Comparison of ENCODE assay signal across 9 mouse cellular contexts in genomic region chr1:121087124-121087887, GRCm38 (mm10).
DNase-seq lines count a peak whose midpoint lies in the region; ATAC-seq and TF ChIP-seq lines count a peak whose summit lies in the region.
"Had no signal": no experiment of that assay in that cellular context is flagged by ENCODE, and none has a peak within 500 bp of the region (broad histone marks: within the 10 kb centered on the region; RNA-seq: fewer than 3 reads in every experiment).

No protein-coding gene starts in this region.

- no peak for TF ChIP-seq POLR2A in ES-Bruce4 (IDR thresholded peaks at IDR 0.05; ENCODE audit: insufficient read depth, low read length)

- no peak overlapping the region for H3K9ac ChIP-seq in ES-Bruce4 (ENCODE audit: low read depth, poor library complexity, severe bottlenecking)
- no peak overlapping the region for H3K9ac ChIP-seq in forebrain, embryonic 12.5 days
- H3K9ac ChIP-seq: liver, postnatal 0 days had no signal

- peak; percentile 22 to 66 for DNase-seq in layer of hippocampus, postnatal 14 days (ENCODE audit: low spot score in 2 of 2)
- DNase-seq in yolk sac, embryonic 10.5 days (ENCODE audit: low spot score) = no peak
- no peak for DNase-seq in lung, adult 18-20 months
- DNase-seq in ovary, postnatal 10 days (ENCODE audit: low spot score) = no peak
- no peak for DNase-seq in heart, postnatal 25 days (ENCODE audit: low spot score)
- DNase-seq: liver, postnatal 0 days had no signal

- TF ChIP-seq CTCF in E14TG2a.4 (conservative IDR thresholded peaks at IDR 0.05; ENCODE audit: low read length) (no peak), ES-Bruce4 (IDR thresholded peaks at IDR 0.05; ENCODE audit: low read depth, low read length) (no peak)

- TF ChIP-seq EP300 in ES-Bruce4 (IDR thresholded peaks at IDR 0.05; ENCODE audit: insufficient read depth, low read depth, low read length) = peak; percentile 71

- H3K27ac ChIP-seq in ES-Bruce4 (ENCODE audit: insufficient read depth, low read length) = peak overlapping the region; percentile 83
- no peak overlapping the region for H3K27ac ChIP-seq in forebrain, embryonic 12.5 days

- intact Hi-C loops in heart, postnatal 25 days (cut with DNase I) = no loop called here

- H3K27me3 ChIP-seq in E14TG2a.4 (ENCODE audit: insufficient read depth, low read length) (no peaks in the 10 kb centered on the region), ES-Bruce4 (ENCODE audit: control insufficient read depth, insufficient read depth, low read length, poor library complexity, severe bottlenecking) (no peaks in the 10 kb centered on the region)
- peaks cover 38% of the 10 kb centered on the region for H3K27me3 ChIP-seq in forebrain, embryonic 12.5 days

- H3K4me3 ChIP-seq in E14TG2a.4 (replicated peaks; ENCODE audit: low read length) = peak overlapping the region; percentile 52
- 0 out of 2 replicates have a peak overlapping the region, but pooled peaks have one; percentile 4 for H3K4me3 ChIP-seq in ES-Bruce4 (ENCODE audit: low read depth, low read length)
- H3K4me3 ChIP-seq in forebrain, embryonic 12.5 days (replicated peaks) = no peak overlapping the region

- WGBS in forebrain, embryonic 12.5 days = 8% methylated on average over 7 of the region's 7 CpGs

- H3K4me2 ChIP-seq in forebrain, embryonic 12.5 days = 0 out of 2 replicates have a peak overlapping the region, but pooled peaks have one; percentile 0

- peak; percentile 62; the same call in 1 of the 2 replicates for ATAC-seq in forebrain, embryonic 12.5 days (ENCODE audit: low FRiP score)
- ATAC-seq: liver, postnatal 0 days had no signal

- H3K36me3 ChIP-seq in E14TG2a.4 (ENCODE audit: insufficient read depth, low read length) (no peaks in the 10 kb centered on the region), ES-Bruce4 (ENCODE audit: control insufficient read depth, insufficient read depth, low read length, poor library complexity, severe bottlenecking) (no peaks in the 10 kb centered on the region)
- H3K36me3 ChIP-seq in forebrain, embryonic 12.5 days (replicated peaks) = no peaks in the 10 kb centered on the region

- H3K4me1 ChIP-seq in E14TG2a.4 (replicated peaks; ENCODE audit: low read depth, low read length) (peaks cover 53% of the 10 kb centered on the region), ES-Bruce4 (ENCODE audit: control insufficient read depth, insufficient read depth, low read length) (peaks cover 4% of the 10 kb centered on the region)
- peaks cover 25% of the 10 kb centered on the region for H3K4me1 ChIP-seq in forebrain, embryonic 12.5 days

- H3K9me3 ChIP-seq in E14TG2a.4 (ENCODE audit: low read length) = no peaks in the 10 kb centered on the region
- H3K9me3 ChIP-seq in ES-Bruce4 (replicated peaks; ENCODE audit: control insufficient read depth, insufficient read depth, low read length, poor library complexity, severe bottlenecking) = no peaks in the 10 kb centered on the region
- H3K9me3 ChIP-seq in forebrain, embryonic 12.5 days = no peaks in the 10 kb centered on the region

Comparison
In these comparisons a context has a peak if more than half of its experiments do, and no peak if none do; other contexts are left out.
1. DNase-seq: peak in layer of hippocampus, postnatal 14 days (2 of 2); none in yolk sac, embryonic 10.5 days (single experiment), lung, adult 18-20 months (0 of 2), ovary, postnatal 10 days (single experiment) and heart, postnatal 25 days (single experiment).